Mouse (Mus musculus): ENCODE data around the gene Arhgef9.

GRCm38 (mm10) chrX:95165671-95166127, 31.0 kb downstream of the Arhgef9 start:
- TF ChIP-seq CTCF (IDR thresholded peaks at IDR 0.05): no peak
- TF ChIP-seq EP300 (IDR thresholded peaks at IDR 0.05; ENCODE audit: insufficient read depth, low read depth, low read length): no peak
